Mouse (Mus musculus): ENCODE data around the gene Dkkl1. TPM values are rescaled to one million over a fixed set of nuclear protein-coding genes. Genes with fewer than 3 reads are reported as not detected.
A peak's percentile ranks its signal among the peaks of the same experiment; 100 is the strongest.

The Dkkl1 gene
- polyA plus RNA-seq, 1 experiment from 2014 or later: 2.1 TPM

DNA sequence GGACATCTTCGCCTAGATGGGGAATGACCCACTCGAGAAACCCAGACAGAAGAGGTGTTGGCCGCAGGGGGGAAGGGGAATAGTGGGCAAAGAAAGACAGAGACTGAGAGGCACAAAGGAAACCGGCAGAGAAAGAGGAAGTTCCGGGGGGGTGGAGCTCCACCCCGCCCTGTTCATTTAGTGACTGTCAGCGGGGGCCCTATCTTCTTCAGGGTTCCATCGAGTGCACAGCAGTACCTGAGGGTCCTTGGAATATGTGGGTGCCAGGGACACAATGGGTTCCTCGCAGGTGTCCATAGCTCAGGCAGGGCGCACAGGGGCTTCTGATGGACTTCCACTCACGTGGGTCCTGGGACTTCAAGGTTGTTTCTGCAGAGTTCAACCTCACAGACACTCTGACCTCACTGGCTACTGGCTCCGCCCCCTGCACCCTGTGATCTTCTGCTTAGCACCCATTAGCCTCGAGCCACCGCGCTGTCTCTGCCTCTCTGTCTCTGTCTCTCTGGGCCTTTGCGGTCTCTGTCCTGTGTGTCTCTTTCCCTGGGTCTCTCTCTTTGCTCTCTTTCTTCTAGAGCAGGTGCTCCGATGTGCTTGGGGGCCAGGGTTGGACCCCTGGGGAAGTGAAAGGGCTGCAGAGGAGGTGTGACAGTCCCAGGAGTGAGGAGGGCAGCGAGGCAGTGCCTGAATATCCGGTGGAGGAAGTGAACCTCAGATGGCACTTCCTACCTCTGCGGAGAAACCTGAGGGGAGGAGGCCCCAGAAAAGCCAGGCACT lies 27.0 kb upstream of the Dkkl1 start, which contains the start of gene Cd37:
TSS of gene Cd37 (minus strand) at position 393 of the 774 bp plus-strand sequence.
- no peak for ATAC-seq (ENCODE audit: insufficient read depth, low FRiP score)
- Histone ChIP-seq H3K4me3 (replicated peaks; ENCODE audit: low read length) (no peak within 1 kb of the TSS), H3K9me3 (replicated peaks; ENCODE audit: control insufficient read depth, low read length) (no peaks in the 10 kb centered on the region), H3K27ac (ENCODE audit: low read length) (peak within 1 kb of the TSS; percentile 26; the same call in 1 of the 2 replicates), H3K27me3 (ENCODE audit: control insufficient read depth, insufficient read depth, low read length) (peaks cover 13% of the 10 kb centered on the region), H3K4me1 (ENCODE audit: control insufficient read depth, insufficient read depth, low read length) (peaks cover 22% of the 10 kb centered on the region), H3K9ac (ENCODE audit: low read length) (no peak within 1 kb of the TSS), H3K4me2 (ENCODE audit: low read depth, low read length) (no peak within 1 kb of the TSS), H3K36me3 (ENCODE audit: control insufficient read depth, insufficient read depth, low read length) (no peaks in the 10 kb centered on the region)
- WGBS: 41% methylated on average over 20 of the region's 20 CpGs

DNA sequence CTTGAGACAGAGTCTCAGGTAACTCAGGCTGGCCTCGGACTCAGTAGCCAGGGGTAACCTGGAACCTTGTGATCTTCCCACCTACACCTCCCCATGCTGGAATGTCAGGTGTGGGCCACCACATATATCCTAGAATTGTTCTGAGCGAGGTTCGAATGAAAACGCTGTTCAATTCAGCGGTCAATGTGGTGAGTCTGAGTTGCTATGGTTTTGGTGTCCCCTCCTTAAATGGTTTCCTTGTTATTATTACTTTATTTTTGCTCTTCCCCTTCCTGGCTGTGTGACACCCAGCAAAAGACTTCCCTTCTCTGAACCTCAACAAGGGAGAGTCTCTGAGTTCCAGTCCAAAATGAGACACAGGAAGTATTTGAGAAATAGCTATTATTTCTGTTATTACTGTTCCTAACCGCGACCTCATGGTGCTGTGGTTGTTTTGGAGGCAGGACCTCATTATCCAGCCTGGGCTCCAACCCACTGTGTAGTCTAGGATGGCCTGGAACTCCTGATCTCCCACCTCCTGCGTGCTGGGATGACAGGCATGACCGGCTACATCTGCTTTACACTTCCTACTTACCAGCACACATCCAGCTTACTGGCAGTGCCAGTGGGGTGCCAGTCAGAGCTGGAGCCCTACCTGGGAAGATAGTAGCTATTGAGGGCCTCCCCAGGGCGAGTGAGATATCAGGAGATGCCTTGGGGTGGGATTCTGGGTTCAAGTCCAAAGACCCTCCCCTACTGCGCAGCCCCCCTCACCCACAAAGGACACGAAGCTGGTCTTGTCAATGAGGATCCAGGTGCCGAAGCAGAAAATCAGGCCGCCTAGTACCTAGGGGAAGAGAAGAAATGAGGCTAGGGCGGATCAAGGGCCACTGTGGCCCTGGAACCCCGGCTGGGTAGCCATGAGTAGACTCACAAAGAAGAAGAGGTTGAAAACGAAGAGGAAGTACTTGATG lies 26.1 kb upstream of the Dkkl1 start:
- Histone ChIP-seq H3K36me3 (ENCODE audit: control insufficient read depth, insufficient read depth, low read length) (no peaks in the 10 kb centered on the region), H3K27ac (ENCODE audit: low read length) (peak overlapping the region; percentile 26; the same call in 1 of the 2 replicates), H3K9me3 (replicated peaks; ENCODE audit: control insufficient read depth, low read length) (no peaks in the 10 kb centered on the region), H3K9ac (ENCODE audit: low read length) (no peak overlapping the region), H3K4me3 (replicated peaks; ENCODE audit: low read length) (no peak overlapping the region), H3K27me3 (ENCODE audit: control insufficient read depth, insufficient read depth, low read length) (peaks cover 13% of the 10 kb centered on the region), H3K4me2 (ENCODE audit: low read depth, low read length) (no peak overlapping the region), H3K4me1 (ENCODE audit: control insufficient read depth, insufficient read depth, low read length) (peaks cover 28% of the 10 kb centered on the region)
- 71% methylated on average over 17 of the region's 17 CpGs for WGBS
- no peak for ATAC-seq (ENCODE audit: insufficient read depth, low FRiP score)

DNA sequence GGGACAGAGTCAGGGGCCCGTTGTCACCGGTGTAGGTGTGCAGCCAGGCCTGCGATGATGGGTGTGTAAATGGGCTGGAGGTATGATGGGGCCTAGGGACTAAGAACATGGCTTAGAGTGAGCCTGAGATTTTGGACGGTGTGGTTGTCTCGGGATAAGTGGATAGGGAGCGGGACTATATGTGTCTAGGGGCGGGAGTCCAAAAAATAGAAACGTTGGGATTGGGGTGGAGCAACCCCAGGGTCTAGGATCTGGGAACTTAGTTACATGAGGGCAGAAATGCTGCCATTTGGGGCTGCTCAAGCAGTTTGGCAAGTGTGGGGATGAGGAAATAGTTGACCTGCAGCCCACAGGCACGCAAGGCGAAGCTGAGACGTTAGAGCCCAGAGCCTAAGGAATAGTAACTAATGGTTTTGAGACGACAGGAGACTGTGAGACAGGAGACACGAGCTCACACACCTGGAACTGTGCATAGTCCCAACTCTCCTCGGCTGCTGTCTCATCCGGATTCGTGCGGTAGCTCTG lies 23.8 kb upstream of the Dkkl1 start:
- H3K9me3 ChIP-seq (replicated peaks; ENCODE audit: control insufficient read depth, low read length): no peaks in the 10 kb centered on the region
- peak overlapping the region; percentile 28 for H3K4me3 ChIP-seq (replicated peaks; ENCODE audit: low read length)
- peak overlapping the region; percentile 51 for H3K4me2 ChIP-seq (ENCODE audit: low read depth, low read length)
- H3K27ac ChIP-seq (ENCODE audit: low read length): no peak overlapping the region
- H3K9ac ChIP-seq (ENCODE audit: low read length): peak overlapping the region; percentile 62
- H3K4me1 ChIP-seq (ENCODE audit: control insufficient read depth, insufficient read depth, low read length): peaks cover 23% of the 10 kb centered on the region
- H3K27me3 ChIP-seq (ENCODE audit: control insufficient read depth, insufficient read depth, low read length): peaks cover 8% of the 10 kb centered on the region
- H3K36me3 ChIP-seq (ENCODE audit: control insufficient read depth, insufficient read depth, low read length): peaks cover 3% of the 10 kb centered on the region; the same call in 1 of the 2 replicates
- ATAC-seq (ENCODE audit: insufficient read depth, low FRiP score): no peak; the same call in 1 of the 2 replicates
- 37% methylated on average over 17 of the region's 17 CpGs for WGBS

DNA sequence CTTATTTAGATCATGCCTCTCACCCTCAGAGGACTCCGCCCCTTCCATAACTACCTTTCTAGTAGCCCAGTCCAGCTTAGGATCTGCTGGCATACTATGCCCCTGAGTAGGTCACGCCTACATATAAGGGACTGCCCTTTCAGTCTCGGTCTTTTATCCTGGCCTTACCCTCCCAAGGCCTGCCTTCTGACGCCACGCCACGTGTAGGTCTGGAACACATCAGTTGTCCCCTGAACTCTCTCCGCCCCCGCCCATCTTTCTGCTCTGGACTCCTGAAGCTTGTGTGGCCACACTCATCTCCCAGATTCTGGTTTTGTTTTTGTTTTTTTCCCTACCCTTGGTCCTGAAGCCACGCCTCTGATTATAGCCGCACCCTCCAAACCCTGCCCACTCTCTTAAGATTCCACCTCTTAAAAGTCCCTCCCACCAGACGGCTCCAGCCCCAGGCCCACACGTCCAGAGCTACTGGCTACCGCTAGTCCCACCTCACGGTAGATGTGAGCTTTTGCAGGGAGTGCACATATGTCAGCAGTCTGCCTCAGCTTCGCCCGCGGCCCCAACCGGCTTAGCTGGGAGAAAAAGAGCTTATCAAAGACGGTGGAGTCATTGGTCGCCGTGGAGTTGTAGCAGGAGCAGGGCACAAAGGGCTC lies 23.1 kb upstream of the Dkkl1 start:
- no peaks in the 10 kb centered on the region for H3K9me3 ChIP-seq (replicated peaks; ENCODE audit: control insufficient read depth, low read length)
- H3K27me3 ChIP-seq (ENCODE audit: control insufficient read depth, insufficient read depth, low read length): peaks cover 8% of the 10 kb centered on the region
- H3K4me2 ChIP-seq (ENCODE audit: low read depth, low read length): peak overlapping the region; percentile 51
- peak overlapping the region; percentile 28 for H3K4me3 ChIP-seq (replicated peaks; ENCODE audit: low read length)
- H3K27ac ChIP-seq (ENCODE audit: low read length): peak overlapping the region; percentile 43; the same call in 1 of the 2 replicates
- H3K9ac ChIP-seq (ENCODE audit: low read length): peak overlapping the region; percentile 62
- peaks cover 3% of the 10 kb centered on the region; the same call in 1 of the 2 replicates for H3K36me3 ChIP-seq (ENCODE audit: control insufficient read depth, insufficient read depth, low read length)
- H3K4me1 ChIP-seq (ENCODE audit: control insufficient read depth, insufficient read depth, low read length): peaks cover 23% of the 10 kb centered on the region
- ATAC-seq (ENCODE audit: insufficient read depth, low FRiP score): peak; percentile 69
- 6% methylated on average over 21 of the region's 21 CpGs for WGBS

DNA sequence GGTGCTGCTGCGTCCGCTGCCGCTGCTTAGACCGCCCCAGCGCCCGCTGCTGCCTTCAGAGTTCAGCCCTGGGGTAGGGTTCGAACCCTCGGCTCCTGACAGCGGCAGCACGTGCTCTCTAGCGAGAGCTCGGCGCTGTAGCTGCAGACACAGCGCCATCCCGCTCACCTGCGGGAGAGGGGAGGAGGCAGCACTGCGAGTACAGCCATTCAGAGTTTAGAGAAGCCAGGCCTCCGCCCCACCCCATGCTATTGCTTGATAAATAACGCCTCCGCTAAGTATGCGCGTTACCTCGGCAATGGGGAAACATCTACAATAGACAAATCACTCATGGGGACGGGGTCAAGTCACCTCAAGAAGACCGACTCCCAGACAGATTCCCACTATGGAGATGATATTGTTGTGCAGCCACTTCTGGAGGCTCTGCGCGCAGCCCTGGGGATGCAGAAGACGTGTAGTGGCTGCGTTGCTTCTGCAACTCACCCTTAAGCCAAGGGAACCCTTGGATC lies 22.4 kb upstream of the Dkkl1 start:
- peak overlapping the region; percentile 43; the same call in 1 of the 2 replicates for H3K27ac ChIP-seq (ENCODE audit: low read length)
- no peaks in the 10 kb centered on the region for H3K9me3 ChIP-seq (replicated peaks; ENCODE audit: control insufficient read depth, low read length)
- peak overlapping the region; percentile 44; the same call in 1 of the 2 replicates for H3K9ac ChIP-seq (ENCODE audit: low read length)
- peaks cover 8% of the 10 kb centered on the region for H3K27me3 ChIP-seq (ENCODE audit: control insufficient read depth, insufficient read depth, low read length)
- H3K36me3 ChIP-seq (ENCODE audit: control insufficient read depth, insufficient read depth, low read length): peaks cover 9% of the 10 kb centered on the region; the same call in 1 of the 2 replicates
- peak overlapping the region; percentile 51 for H3K4me2 ChIP-seq (ENCODE audit: low read depth, low read length)
- ATAC-seq (ENCODE audit: insufficient read depth, low FRiP score): no peak; the same call in 1 of the 2 replicates
- 16% methylated on average over 29 of the region's 29 CpGs for WGBS
- peak overlapping the region; percentile 28; the same call in 1 of the 2 replicates for H3K4me3 ChIP-seq (replicated peaks; ENCODE audit: low read length)
- peaks cover 23% of the 10 kb centered on the region for H3K4me1 ChIP-seq (ENCODE audit: control insufficient read depth, insufficient read depth, low read length)

DNA sequence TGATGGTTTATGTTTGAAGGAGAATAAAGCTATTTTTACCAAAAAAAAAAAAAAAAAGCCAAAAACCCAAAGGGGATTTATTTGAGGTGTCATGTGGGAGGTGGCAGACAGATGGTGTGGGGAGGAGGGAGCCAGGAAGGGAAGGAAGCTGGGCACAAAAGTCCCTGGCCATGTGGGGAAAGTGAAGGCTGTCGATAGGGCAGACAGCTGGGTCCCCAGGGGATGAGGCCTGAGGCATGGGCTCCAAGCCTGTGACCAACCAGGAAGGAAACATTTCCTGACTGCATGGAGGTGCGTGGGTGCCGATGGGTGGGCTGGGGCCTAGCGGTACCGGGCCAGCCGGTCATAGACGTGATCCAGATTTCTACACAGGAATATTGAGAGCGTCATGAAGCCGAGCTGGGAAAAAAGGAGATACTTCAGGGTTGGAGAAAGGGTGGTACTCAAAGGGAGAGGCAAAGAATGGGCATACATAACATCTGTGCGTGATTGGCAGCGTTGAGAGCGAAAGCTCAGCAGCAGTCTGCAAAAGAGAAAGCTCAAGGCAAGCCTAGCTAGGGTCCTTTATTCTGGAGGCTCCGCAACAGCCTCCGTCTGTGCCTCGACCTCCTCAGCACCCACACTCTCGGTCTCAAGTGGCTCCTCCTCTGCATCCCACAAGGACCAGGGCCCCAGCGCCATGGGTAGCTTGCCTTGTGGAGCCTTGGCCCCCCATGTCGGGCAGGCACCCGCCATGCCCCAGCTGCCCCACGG lies 21.8 kb upstream of the Dkkl1 start:
- H3K27me3 ChIP-seq (ENCODE audit: control insufficient read depth, insufficient read depth, low read length): peaks cover 7% of the 10 kb centered on the region
- peaks cover 14% of the 10 kb centered on the region; the same call in 1 of the 2 replicates for H3K36me3 ChIP-seq (ENCODE audit: control insufficient read depth, insufficient read depth, low read length)
- H3K27ac ChIP-seq (ENCODE audit: low read length): 0 out of 2 replicates have a peak overlapping the region, but pooled peaks have one; percentile 43
- no peak overlapping the region for H3K4me3 ChIP-seq (replicated peaks; ENCODE audit: low read length)
- 35% methylated on average over 20 of the region's 20 CpGs for WGBS
- H3K9ac ChIP-seq (ENCODE audit: low read length): peak overlapping the region; percentile 44; the same call in 1 of the 2 replicates
- ATAC-seq (ENCODE audit: insufficient read depth, low FRiP score): no peak; the same call in 1 of the 2 replicates
- H3K4me2 ChIP-seq (ENCODE audit: low read depth, low read length): peak overlapping the region; percentile 51
- H3K4me1 ChIP-seq (ENCODE audit: control insufficient read depth, insufficient read depth, low read length): peaks cover 23% of the 10 kb centered on the region
- H3K9me3 ChIP-seq (replicated peaks; ENCODE audit: control insufficient read depth, low read length): no peaks in the 10 kb centered on the region

DNA sequence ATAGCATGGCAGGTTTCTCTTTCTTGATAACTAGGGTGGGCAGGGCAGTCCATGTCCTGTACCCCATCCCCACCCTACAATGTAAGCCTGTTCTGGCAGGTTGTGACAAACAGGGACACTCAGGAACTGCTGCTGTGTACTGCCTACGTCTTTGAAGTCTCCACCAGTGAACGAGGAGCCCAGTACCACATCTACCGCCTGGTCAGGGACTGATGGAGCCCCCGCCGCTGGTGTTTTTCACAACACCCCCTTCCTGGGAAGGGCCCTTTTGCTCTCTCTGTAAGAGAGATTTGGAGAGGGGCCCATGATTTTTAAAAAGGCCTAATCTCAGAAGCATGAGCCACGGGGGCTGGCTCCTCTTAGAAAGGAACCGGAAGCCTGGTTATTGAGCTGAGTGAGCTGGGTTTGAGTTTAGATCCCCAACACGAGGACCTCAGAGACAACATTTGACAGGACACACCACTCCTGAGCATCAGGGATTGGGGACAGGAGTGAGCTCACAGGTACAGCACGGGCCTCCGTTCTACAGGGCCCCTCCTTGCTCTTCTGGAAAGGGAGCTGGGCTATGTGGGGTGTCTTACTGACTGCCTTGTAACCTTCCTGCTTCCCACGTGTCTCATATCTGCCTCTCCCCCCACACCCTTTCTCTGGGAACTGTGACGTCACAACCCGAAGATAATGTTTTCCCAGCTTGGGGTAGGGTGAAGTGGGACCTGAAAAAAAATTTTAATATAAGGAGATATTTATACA lies 20.9 kb upstream of the Dkkl1 start:
- ATAC-seq (ENCODE audit: insufficient read depth, low FRiP score): no peak
- Histone ChIP-seq H3K27ac (ENCODE audit: low read length) (no peak overlapping the region), H3K27me3 (ENCODE audit: control insufficient read depth, insufficient read depth, low read length) (no peaks in the 10 kb centered on the region), H3K4me1 (ENCODE audit: control insufficient read depth, insufficient read depth, low read length) (peaks cover 23% of the 10 kb centered on the region), H3K4me2 (ENCODE audit: low read depth, low read length) (no peak overlapping the region), H3K9ac (ENCODE audit: low read length) (no peak overlapping the region), H3K4me3 (replicated peaks; ENCODE audit: low read length) (no peak overlapping the region), H3K9me3 (replicated peaks; ENCODE audit: control insufficient read depth, low read length) (no peaks in the 10 kb centered on the region), H3K36me3 (ENCODE audit: control insufficient read depth, insufficient read depth, low read length) (peaks cover 20% of the 10 kb centered on the region; the same call in 1 of the 2 replicates)
- 59% methylated on average over 13 of the region's 13 CpGs for WGBS

All from stomach, embryonic 16.5 days (tissue).